9 mouse cellular contexts compared by ENCODE assay signal in genomic region chr9:61805971-61806370, GRCm38 (mm10).
"Had no signal": no experiment of that assay in that cellular context is flagged by ENCODE, and none has a peak within 500 bp of the region (broad histone marks: within the 10 kb centered on the region; RNA-seq: fewer than 3 reads in every experiment).

No protein-coding gene starts in this region.

- H3K27me3 ChIP-seq: limb, embryonic 12.5 days; liver, embryonic 15.5 days; midbrain, embryonic 13.5 days had no signal

- H3K27ac ChIP-seq: left cerebral cortex, adult 2 months; limb, embryonic 12.5 days; liver, embryonic 15.5 days; midbrain, embryonic 13.5 days had no signal

- H3K4me1 ChIP-seq: liver, embryonic 15.5 days had no signal

- DNase-seq: kidney, postnatal 25 days; liver; lung, adult 2 months; lung, postnatal 36 days; thymus, postnatal 4 days had no signal

- H3K4me3 ChIP-seq: left cerebral cortex, adult 2 months; limb, embryonic 12.5 days; liver, embryonic 15.5 days; midbrain, embryonic 13.5 days had no signal

- H3K36me3 ChIP-seq: limb, embryonic 12.5 days; liver, embryonic 15.5 days; midbrain, embryonic 13.5 days had no signal
